Mouse (Mus musculus) embryonic stem cell, embryonic (primary cell): ENCODE results near the gene Efr3b.

Source experiments
- CTCF ChIA-PET, 4 experiments: fragments of 300-600 bp in 2 of 4; fragments of 350-600 bp in 2 of 4; sonication (Branson Sonifier 250); formaldehyde crosslinking; loops; one replicate each; lab custom pipeline; 2022; ENCODE audit warnings: inconsistent platforms in 2 of 4; lab: Charles Lee
- POLR2A ChIA-PET, 4 experiments: fragments of 300-600 bp in 2 of 4; fragments of 350-600 bp in 2 of 4; sonication (Branson Sonifier 250); formaldehyde crosslinking; loops; one replicate each; lab custom pipeline; 2022; ENCODE audit warnings: antibody characterized with exemption in 4 of 4, inconsistent platforms in 1 of 4; lab: Charles Lee

Efr3b gene

GRCm38 (mm10) chr12:3959791-3960543 is 78.7 kb downstream of the Efr3b start:
- ChIA-PET POLR2A (interaction anchor here in 3 of 4 experiments (0.7 to 1.3 kb wide), 10 partner anchors 8 to 158 kb away, joined by 3 to 5 read pairs (median 4); no protein-coding TSS in a partner anchor), CTCF (interaction anchor here in 3 of 4 experiments (0.7 to 1.2 kb wide), 6 partner anchors 8 to 504 kb away, joined by 3 to 6 read pairs (median 3); no protein-coding TSS in a partner anchor)

- ChIA-PET CTCF (interaction anchor here (0.5 to 1.6 kb wide), 26 partner anchors 9 to 407 kb away, joined by 3 to 9 read pairs (median 3); no protein-coding TSS in a partner anchor), POLR2A (interaction anchor here in 2 of 4 experiments (0.5 to 1.8 kb wide), 9 partner anchors 8 to 643 kb away, joined by 3 to 6 read pairs (median 3); no protein-coding TSS in a partner anchor)
Observed at GRCm38 (mm10) chr12:3956351-3956750, 82.4 kb downstream of the Efr3b start.

- ChIA-PET POLR2A (interaction anchor here in 3 of 4 experiments (0.6 to 1.8 kb wide), 9 partner anchors 9 to 274 kb away, joined by 3 to 6 read pairs (median 3); no protein-coding TSS in a partner anchor), CTCF (interaction anchor here in 3 of 4 experiments (0.6 to 1.6 kb wide), 14 partner anchors 13 to 404 kb away, joined by 3 to 15 read pairs (median 4); partner anchors contain the start of genes Cenpo (in 1 of the 3), Efr3b (in 1 of the 3) and Ptrhd1 (in 1 of the 3))
Observed at GRCm38 (mm10) chr12:3955371-3955770, 83.3 kb downstream of the Efr3b start.

- ChIA-PET POLR2A (interaction anchor here in 2 of 4 experiments (0.6 to 1.4 kb wide), 3 partner anchors 13 to 27 kb away, joined by 3 to 5 read pairs (median 4); no protein-coding TSS in a partner anchor), CTCF (interaction anchor here (0.6 to 1.4 kb wide), 10 partner anchors 18 to 325 kb away, joined by 3 to 6 read pairs (median 4); partner anchors contain the start of genes Cenpo (in 1 of the 4), Efr3b (in 1 of the 4) and Ptrhd1 (in 1 of the 4))
Observed at GRCm38 (mm10) chr12:3954651-3955050, 84.1 kb downstream of the Efr3b start, which contains the start of gene Pomc. Gene Pomc (plus strand): TSS chr12:3954951.

GRCm38 (mm10) chr12:3947503-3947902 is 91.2 kb downstream of the Efr3b start:
- POLR2A ChIA-PET, result interaction anchor here in 2 of 4 experiments (0.6 to 1.1 kb wide), 3 partner anchors 9 to 138 kb away, joined by 3 to 4 read pairs (median 3); no protein-coding TSS in a partner anchor
- CTCF ChIA-PET, result interaction anchor here in 1 of 4 experiments (2.1 kb wide), 1 partner anchor 9 kb away, joined by 7 read pairs; no protein-coding TSS in a partner anchor

GRCm38 (mm10) chr12:3944454-3945073 is 94.2 kb downstream of the Efr3b start:
- ChIA-PET CTCF (interaction anchor here in 1 of 4 experiments (0.6 kb wide), 1 partner anchor 1174 kb away, joined by 4 read pairs; no protein-coding TSS in a partner anchor), POLR2A (interaction anchor here in 1 of 4 experiments (0.6 kb wide), 1 partner anchor 24 kb away, joined by 3 read pairs; no protein-coding TSS in a partner anchor)

- ChIA-PET POLR2A (interaction anchor here in 3 of 4 experiments (0.5 to 1.7 kb wide), 12 partner anchors 8 to 630 kb away, joined by 3 to 6 read pairs (median 3); partner anchors contain the start of genes Cenpo (in 1 of the 3), Efr3b (in 1 of the 3), Pomc (in 1 of the 3) and Ptrhd1 (in 1 of the 3)), CTCF (interaction anchor here in 2 of 4 experiments (0.8 to 2.2 kb wide), 6 partner anchors 13 to 240 kb away, joined by 3 to 9 read pairs (median 4); no protein-coding TSS in a partner anchor)
Observed at GRCm38 (mm10) chr12:3942026-3942425, 96.7 kb downstream of the Efr3b start.

GRCm38 (mm10) chr12:3930090-3930865 is 108.4 kb downstream of the Efr3b start:
- CTCF ChIA-PET, result interaction anchor here (0.6 to 1.3 kb wide), 6 partner anchors 25 to 70 kb away, joined by 3 to 5 read pairs (median 4); partner anchors contain the start of gene Pomc (in 1 of the 4)

GRCm38 (mm10) chr12:3928841-3929240 is 109.9 kb downstream of the Efr3b start:
- ChIA-PET CTCF (interaction anchor here in 3 of 4 experiments (0.6 to 1.1 kb wide), 4 partner anchors 13 to 606 kb away, joined by 3 to 4 read pairs (median 3); no protein-coding TSS in a partner anchor), POLR2A (interaction anchor here in 2 of 4 experiments (1.0 to 1.6 kb wide), 2 partner anchors 11 to 24 kb away, joined by 3 to 4 read pairs; no protein-coding TSS in a partner anchor)

More at GRCm38 (mm10) chr12:3930090-3930865, 108.4 kb downstream of the Efr3b start:
- POLR2A ChIA-PET, result interaction anchor here in 2 of 4 experiments (0.9 to 1.6 kb wide), 8 partner anchors 9 to 350 kb away, joined by 3 to 4 read pairs (median 3); partner anchors contain the start of gene Pomc (in 1 of the 2)

- ChIA-PET CTCF (interaction anchor here (0.5 to 2.0 kb wide), 53 partner anchors 8 to 901 kb away, joined by 3 to 22 read pairs (median 4); partner anchors contain the start of genes Efr3b (in 2 of the 4), Pomc (in 2 of the 4) and Dnajc27 (in 1 of the 4)), POLR2A (interaction anchor here in 3 of 4 experiments (0.5 to 2.6 kb wide), 8 partner anchors 10 to 451 kb away, joined by 3 to 7 read pairs (median 3); partner anchors contain the start of gene Dnajc27 (in 1 of the 3))
Observed at GRCm38 (mm10) chr12:3926127-3926526, 112.6 kb downstream of the Efr3b start.

- POLR2A ChIA-PET, result interaction anchor here in 2 of 4 experiments (0.9 to 2.4 kb wide), 4 partner anchors 17 to 162 kb away, joined by 3 to 8 read pairs (median 6); no protein-coding TSS in a partner anchor
- CTCF ChIA-PET, result no interaction called here
Observed at GRCm38 (mm10) chr12:3919423-3919822, 119.3 kb downstream of the Efr3b start.

GRCm38 (mm10) chr12:3918577-3918976 is 120.1 kb downstream of the Efr3b start:
- ChIA-PET CTCF (interaction anchor here in 2 of 4 experiments (1.0 to 1.1 kb wide), 2 partner anchors 7 to 369 kb away, joined by 4 to 6 read pairs; no protein-coding TSS in a partner anchor), POLR2A (interaction anchor here in 2 of 4 experiments (0.6 to 2.4 kb wide), 14 partner anchors 11 to 440 kb away, joined by 3 to 8 read pairs (median 3); no protein-coding TSS in a partner anchor)

- POLR2A ChIA-PET, result interaction anchor here in 2 of 4 experiments (0.8 to 2.4 kb wide), 12 partner anchors 11 to 440 kb away, joined by 3 to 8 read pairs (median 4); no protein-coding TSS in a partner anchor
- CTCF ChIA-PET, result interaction anchor here in 2 of 4 experiments (1.0 to 1.1 kb wide), 2 partner anchors 8 to 368 kb away, joined by 4 to 6 read pairs; no protein-coding TSS in a partner anchor
Observed at GRCm38 (mm10) chr12:3917668-3918341, 120.9 kb downstream of the Efr3b start.

GRCm38 (mm10) chr12:3915852-3916251 is 122.9 kb downstream of the Efr3b start:
- CTCF ChIA-PET, result interaction anchor here in 2 of 4 experiments (0.6 to 0.9 kb wide), 2 partner anchors 10 to 13 kb away, joined by 3 to 4 read pairs; no protein-coding TSS in a partner anchor
- POLR2A ChIA-PET, result no interaction called here
